Mouse (Mus musculus) heart, postnatal 0 days (tissue): ENCODE results near the gene Zfp689.
"Not testable (repeated sequence)": the region's sequence is repeated elsewhere in the genome, so short reads cannot be mapped to it uniquely, and the experiment has no call there.

ENCODE experiments used
- CTCF ChIP-seq: IDR thresholded peaks from 2 replicates; pipeline ENCODE4 v1.5.1; 2016; ENCODE audit warnings: antibody characterized with exemption, control low read depth, low read depth
- EP300 ChIP-seq: IDR thresholded peaks from 2 replicates; pipeline ENCODE4 v1.6.1; 2016; ENCODE audit warnings: antibody characterized with exemption, low read depth

DNA sequence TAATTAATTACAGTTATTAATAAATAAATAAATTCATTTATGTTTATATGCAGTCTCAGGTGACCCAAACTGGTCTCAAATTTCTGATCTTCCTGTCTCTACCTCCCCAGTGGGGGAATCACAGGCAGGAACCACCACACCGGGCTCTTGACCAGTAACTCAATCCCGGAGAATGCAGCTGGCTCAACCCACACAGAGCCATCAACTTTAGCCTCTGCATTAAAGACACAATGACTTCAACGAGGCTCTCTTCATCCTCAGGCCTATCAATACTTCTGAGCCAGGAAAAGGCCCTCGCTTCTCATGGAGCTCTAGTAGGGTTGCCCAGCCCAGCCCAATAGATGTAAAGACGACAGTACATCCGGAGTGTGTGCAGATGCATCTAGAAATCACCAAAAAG is 44.9 kb downstream of the Zfp689 start:
- not testable (repeated sequence) for TF ChIP-seq EP300, CTCF
